Mouse (Mus musculus): ENCODE measurements around the gene Col26a1.

GRCm38 (mm10) chr5:136793807-136794206 is 89.2 kb downstream of the Col26a1 start:
- TF ChIP-seq POLR2A (IDR thresholded peaks at IDR 0.05; ENCODE audit: control insufficient read depth, low read depth, low read length) (no peak), CTCF (IDR thresholded peaks at IDR 0.05; ENCODE audit: control insufficient read depth, insufficient read depth, insufficient replicate concordance, low read depth, low read length) (peak; percentile 72; the same call in 1 of the 2 replicates)
